Mouse (Mus musculus) bone marrow macrophage, adult 2 months (primary cell): ENCODE data around the gene Htr1b. TPM values are rescaled to one million over a fixed set of nuclear protein-coding genes. Genes with fewer than 3 reads are reported as not detected.

Source experiments
- H3K27ac ChIP-seq: 2 replicates; pipeline ENCODE4 v1.5.1; 2012; ENCODE audit warnings: low read depth, low read length; ENCODE audit not compliant: insufficient read depth
- H3K4me1 ChIP-seq: 2 replicates; pipeline ENCODE4 v1.6.1; 2012; ENCODE audit warnings: low read length; ENCODE audit not compliant: control insufficient read depth, insufficient read depth
- H3K4me3 ChIP-seq: 2 replicates; pipeline ENCODE4 v1.5.1; 2012; ENCODE audit warnings: mild to moderate bottlenecking, low read length, moderate library complexity; ENCODE audit not compliant: insufficient read depth
- CTCF ChIP-seq: IDR thresholded peaks from 2 replicates; pipeline ENCODE4 v1.5.1; 2012; ENCODE audit warnings: low read depth, mild to moderate bottlenecking, low read length, moderate library complexity
- POLR2A ChIP-seq: IDR thresholded peaks from 2 replicates; pipeline ENCODE4 v1.6.1; 2012; ENCODE audit warnings: mild to moderate bottlenecking, low read depth, low read length, borderline replicate concordance
- polyA plus RNA-seq: library from polyadenylated mRNA; stranded (reverse); fragments of >200 nt; gene quantifications from 2 replicates; pipeline ENCODE4 v1.2.4, GENCODE M21; 2012; ENCODE audit not compliant: missing spikeins, insufficient read depth, insufficient read length

The Htr1b gene
- polyA plus RNA-seq = 0.17 and 0.19 TPM in 2 replicates

DNA sequence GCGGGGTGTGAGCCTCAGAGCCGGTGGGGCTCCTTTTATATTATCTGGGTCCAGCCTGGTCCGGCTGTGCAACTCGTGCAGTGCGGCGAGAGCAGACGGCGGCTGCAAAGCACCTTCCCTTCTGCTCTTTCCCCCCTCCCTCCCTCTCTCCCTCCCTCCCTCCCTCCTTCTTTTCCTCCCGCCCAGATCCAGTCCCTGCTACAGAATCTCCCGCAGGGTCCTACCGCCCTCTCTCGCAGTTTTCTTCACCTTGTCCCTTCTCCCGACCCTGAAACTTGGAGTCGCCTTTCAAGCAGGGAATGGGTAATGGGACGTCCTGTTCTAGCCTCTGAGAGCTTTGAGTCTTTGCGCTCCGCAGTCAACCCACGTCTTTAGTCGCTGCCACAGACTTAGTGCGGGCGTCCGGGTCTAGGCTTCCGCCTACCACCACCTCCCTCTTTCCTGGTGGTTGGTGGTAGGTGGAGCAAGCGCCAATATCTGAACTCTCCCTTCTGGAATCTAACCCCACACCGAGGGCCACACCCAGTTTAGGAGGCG, at the start of gene Htr1b:
Gene Htr1b, minus strand, starts transcription at position 392 of the 537 bp plus-strand sequence.
- no peak within 1 kb of the TSS for H3K27ac ChIP-seq

DNA sequence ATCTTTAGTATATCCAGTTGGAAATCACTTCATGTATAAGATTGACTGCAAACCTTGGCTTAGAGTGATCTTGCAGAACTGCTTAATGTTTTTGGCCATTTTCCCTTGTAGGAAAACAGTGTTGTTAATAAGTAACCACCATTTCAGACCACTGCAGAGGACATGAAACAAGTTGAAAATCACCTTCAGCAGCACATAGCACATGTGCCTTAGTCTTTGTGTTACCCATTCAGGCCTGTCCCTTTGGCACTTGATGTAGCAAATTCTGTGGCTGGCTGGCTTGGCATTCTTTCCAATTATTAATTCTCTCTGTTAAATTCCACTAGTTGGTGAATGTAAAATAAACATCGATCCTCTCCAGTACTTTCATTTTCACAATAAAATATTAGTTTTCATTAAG, 43.1 kb upstream of the Htr1b start:
- no peak overlapping the region for H3K27ac ChIP-seq
- no peaks in the 10 kb centered on the region for H3K4me1 ChIP-seq
- TF ChIP-seq CTCF (no peak), POLR2A (no peak)
- no peak overlapping the region for H3K4me3 ChIP-seq

More for the DNA sequence above, at the start of gene Htr1b:
- H3K4me1 ChIP-seq = no peaks in the 10 kb centered on the region
- H3K4me3 ChIP-seq = no peak within 1 kb of the TSS
- TF ChIP-seq CTCF = no peak
- TF ChIP-seq POLR2A = no peak

DNA sequence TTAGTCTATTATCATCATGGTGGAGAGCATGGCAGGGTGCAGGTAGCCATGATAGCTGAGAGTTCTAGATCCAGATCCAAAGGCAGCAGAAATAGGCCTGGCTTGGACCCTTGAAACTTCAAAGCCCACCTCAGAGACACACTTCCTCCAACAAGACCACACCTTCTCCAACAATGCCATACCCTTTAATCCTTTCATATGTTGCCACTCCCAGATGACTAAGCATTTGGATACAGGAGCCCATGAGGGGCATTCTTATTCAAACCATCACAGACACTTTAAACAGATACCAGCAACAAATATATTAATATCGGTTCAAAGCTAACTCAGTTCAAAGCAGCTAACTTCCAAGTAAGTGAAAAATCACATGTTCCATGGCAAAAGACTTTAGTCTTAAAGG, 3.9 kb upstream of the Htr1b start:
- no peak overlapping the region for H3K27ac ChIP-seq
- no peak overlapping the region for H3K4me3 ChIP-seq
- no peak for TF ChIP-seq CTCF
- no peak for TF ChIP-seq POLR2A
- H3K4me1 ChIP-seq = no peaks in the 10 kb centered on the region

DNA sequence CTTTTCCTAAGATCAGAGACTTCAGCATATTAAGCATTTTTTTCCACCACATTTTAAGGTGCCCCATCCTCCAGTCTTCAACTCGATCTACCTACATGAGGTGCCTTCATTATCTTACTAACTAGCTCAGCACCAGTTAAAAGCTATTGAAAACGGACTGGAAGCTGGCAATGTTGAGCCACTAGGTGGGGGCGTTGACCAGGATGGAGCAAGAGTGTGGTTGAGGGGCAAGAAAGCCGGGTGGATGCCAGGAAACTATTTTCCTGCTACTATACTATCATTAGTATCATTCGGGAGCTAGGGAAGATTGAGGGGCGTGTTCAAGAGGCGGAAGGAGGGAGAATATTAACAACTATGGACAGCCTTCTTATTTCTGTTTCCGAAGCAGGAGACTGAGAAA, 1.5 kb upstream of the Htr1b start:
- no peak for TF ChIP-seq POLR2A
- TF ChIP-seq CTCF = no peak
- no peaks in the 10 kb centered on the region for H3K4me1 ChIP-seq
- H3K4me3 ChIP-seq = no peak overlapping the region
- no peak overlapping the region for H3K27ac ChIP-seq

DNA sequence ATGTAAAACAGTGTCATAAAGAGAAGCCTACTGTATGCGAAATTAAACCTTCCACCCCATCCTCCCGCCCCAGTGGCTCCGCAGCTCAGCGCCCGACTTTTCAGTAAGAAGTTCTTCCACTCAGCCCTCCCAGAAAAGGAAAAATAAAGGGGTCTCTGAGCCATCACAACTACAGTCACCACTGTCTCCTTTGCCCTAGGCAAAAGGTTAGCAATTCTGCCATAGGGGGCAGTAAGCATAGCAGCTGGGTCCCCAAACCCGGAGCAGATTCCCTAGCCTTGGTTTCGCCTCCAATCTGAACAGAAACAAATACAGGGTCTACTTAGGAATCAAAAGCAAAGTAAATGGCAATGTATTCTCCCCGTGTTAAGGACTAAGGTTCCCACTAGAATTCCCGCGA, 535 bp upstream of the Htr1b start:
- H3K4me3 ChIP-seq = no peak overlapping the region
- H3K27ac ChIP-seq = no peak overlapping the region
- TF ChIP-seq POLR2A = no peak
- no peak for TF ChIP-seq CTCF
- no peaks in the 10 kb centered on the region for H3K4me1 ChIP-seq

DNA sequence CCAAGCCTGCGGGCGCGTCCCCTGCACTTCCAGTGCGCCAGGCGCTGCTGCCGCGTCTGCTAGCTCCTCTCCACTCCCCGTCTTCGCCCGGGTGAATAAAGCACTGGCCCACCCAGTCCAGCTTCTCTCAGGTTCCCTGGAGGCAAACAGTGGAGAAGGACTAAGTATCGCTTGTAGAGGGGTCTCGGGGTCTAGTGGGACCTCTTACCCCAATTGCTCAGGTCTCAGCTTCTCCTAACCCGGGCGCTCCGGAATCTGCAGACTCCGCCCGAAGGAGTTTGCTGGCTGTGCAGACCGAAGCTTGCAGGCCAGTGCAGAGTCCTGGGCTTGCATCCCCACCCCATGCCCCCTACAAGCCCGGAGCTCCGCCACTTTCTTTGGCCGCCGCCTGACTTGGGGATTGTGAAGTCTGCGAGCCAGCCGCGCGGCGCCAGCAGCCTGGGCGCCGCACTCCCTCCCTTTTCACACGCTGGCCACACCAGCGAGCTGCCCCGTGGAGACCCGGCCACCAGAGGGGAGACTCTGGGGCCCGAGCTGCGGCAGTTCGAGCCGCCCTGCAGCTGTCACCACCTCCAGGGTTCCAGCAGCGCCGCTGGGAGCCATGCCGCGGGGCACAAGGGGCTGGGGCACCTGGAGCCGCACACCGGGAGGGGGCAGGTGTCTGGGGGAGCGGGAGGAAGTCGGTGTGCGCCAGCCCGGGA, 742 bp downstream of the Htr1b start:
- Histone ChIP-seq H3K27ac (no peak overlapping the region), H3K4me3 (no peak overlapping the region), H3K4me1 (no peaks in the 10 kb centered on the region)
- no peak for TF ChIP-seq POLR2A
- TF ChIP-seq CTCF = no peak

DNA sequence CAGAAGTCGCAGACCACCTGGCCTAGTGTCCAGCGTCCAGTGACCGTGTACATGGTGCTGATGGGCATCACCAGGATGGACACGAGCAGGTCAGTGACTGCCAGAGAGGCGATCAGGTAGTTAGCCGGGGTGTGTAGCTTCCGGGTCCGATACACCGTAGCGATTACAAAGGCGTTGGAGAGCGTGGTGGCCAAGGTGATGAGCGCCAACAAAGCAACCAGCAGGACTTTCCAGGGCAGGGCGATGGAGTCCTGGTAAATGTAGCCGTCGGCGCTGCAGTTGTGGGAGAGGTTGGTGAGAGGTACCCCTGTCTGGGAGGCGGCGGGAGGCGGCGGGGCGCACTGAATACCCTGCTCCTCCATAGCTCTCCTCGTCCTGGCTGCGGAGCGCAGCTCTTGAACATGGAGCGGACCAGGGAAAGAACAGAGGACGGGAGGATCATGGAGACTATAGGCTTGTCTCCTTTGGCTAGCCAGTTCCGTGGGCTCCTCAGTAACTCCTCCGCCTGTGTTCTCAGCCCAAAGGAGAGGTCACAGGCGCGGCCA, 1.4 kb downstream of the Htr1b start:
- Histone ChIP-seq H3K4me3 (no peak overlapping the region), H3K4me1 (no peaks in the 10 kb centered on the region), H3K27ac (no peak overlapping the region)
- no peak for TF ChIP-seq CTCF
- no peak for TF ChIP-seq POLR2A

DNA sequence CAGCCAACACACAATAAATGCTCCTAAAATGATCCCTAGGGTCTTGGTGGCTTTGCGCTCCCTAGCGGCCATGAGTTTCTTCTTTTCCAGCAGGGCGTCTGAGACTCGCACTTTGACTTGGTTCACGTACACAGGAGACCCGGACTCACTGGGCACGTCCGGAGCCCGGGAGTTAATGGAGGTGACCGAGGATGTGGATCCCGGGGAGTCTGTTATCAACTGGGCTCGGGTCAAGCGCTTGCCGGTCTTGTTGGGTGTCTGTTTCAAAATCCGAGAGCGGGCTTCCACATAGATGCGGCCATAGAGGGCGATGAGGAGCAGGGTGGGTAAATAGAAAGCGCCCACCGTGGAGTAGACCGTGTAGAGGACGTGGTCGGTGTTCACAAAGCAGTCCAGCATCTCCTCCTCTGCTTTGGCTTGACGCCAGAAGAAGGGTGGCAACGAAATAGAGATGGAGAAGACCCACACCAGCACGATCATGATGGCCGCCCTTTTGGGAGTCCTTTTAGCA, 2.0 kb downstream of the Htr1b start:
- Histone ChIP-seq H3K4me3 (no peak overlapping the region), H3K4me1 (no peaks in the 10 kb centered on the region), H3K27ac (no peak overlapping the region)
- TF ChIP-seq CTCF (no peak), POLR2A (no peak)

DNA sequence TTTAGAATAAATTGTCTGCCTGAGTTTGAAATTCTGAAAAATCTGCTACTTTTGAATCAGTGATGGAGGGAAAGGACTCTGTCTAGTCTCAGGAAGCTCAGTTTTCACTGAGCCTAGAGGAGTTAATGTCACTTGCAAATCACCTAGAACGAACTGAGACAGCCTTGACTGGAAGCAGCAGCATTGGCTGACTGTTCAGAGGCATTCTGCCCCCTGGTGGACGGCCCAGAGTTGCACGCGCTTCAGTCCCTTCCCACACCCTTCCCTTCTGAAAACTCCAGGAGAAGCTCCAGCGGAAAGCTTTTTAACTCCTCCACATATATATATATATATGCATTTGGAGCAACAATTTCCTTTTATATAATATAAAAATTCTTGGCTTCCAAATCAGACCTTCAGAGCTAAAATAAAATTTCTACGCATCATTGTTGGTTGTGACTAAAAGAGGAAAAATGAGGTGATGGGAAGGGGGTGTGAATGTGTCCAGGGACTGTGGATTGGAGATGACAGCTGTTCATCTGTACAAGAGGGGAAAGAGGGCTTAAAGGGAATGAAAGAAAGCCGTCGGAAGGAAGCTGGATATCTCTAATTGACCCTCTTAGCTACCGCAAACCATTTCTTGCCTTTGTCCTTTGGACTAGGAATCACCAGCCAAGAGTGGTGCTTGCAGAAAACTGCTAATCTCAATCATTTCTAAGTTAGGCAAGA, 6.6 kb downstream of the Htr1b start:
- no peaks in the 10 kb centered on the region for H3K4me1 ChIP-seq
- TF ChIP-seq CTCF = peak; percentile 48
- no peak for TF ChIP-seq POLR2A
- no peak overlapping the region for H3K4me3 ChIP-seq
- H3K27ac ChIP-seq = no peak overlapping the region
